Mouse (Mus musculus) stomach, embryonic 16.5 days (tissue): ENCODE measurements around the gene Dgcr2. TPM values are rescaled to one million over a fixed set of nuclear protein-coding genes. Genes with fewer than 3 reads are reported as not detected.

Experiments
- ATAC-seq: fragments of 200-750 bp; cut with Nextera tagmentation; 2 replicates; pipeline ENCODE4 v1.8.0; 2017; ENCODE audit warnings: moderate number of reproducible peaks, moderate TSS enrichment; ENCODE audit not compliant: insufficient read depth, low FRiP score
- H3K27ac ChIP-seq: fragments of 300-500 bp; sonication (generic); 2 replicates; pipeline ENCODE4 v1.5.1; 2014; ENCODE audit warnings: low read length
- H3K27me3 ChIP-seq: fragments of 300-500 bp; sonication (generic); 2 replicates; pipeline ENCODE4 v1.6.1; 2014; ENCODE audit warnings: low read length, control low read depth, mixed read lengths; ENCODE audit not compliant: control insufficient read depth, insufficient read depth
- H3K36me3 ChIP-seq: fragments of 300-500 bp; sonication (generic); 2 replicates; pipeline ENCODE4 v1.6.1; 2014; ENCODE audit warnings: low read length; ENCODE audit not compliant: control insufficient read depth, insufficient read depth
- H3K4me1 ChIP-seq: fragments of 300-500 bp; sonication (generic); 2 replicates; pipeline ENCODE4 v1.6.1; 2014; ENCODE audit warnings: low read length, control low read depth, mixed read lengths; ENCODE audit not compliant: control insufficient read depth, insufficient read depth
- H3K4me2 ChIP-seq: fragments of 300-500 bp; sonication (generic); 2 replicates; pipeline ENCODE4 v1.6.1; 2014; ENCODE audit warnings: low read depth, low read length, mixed read lengths
- H3K4me3 ChIP-seq: fragments of 300-500 bp; sonication (generic); replicated peaks from 2 replicates; pipeline ENCODE4 v1.5.1; 2014; ENCODE audit warnings: mild to moderate bottlenecking, low read length
- H3K9ac ChIP-seq: fragments of 300-500 bp; sonication (generic); 2 replicates; pipeline ENCODE4 v1.6.1; 2014; ENCODE audit warnings: low read length
- H3K9me3 ChIP-seq: fragments of 300-500 bp; sonication (generic); replicated peaks from 2 replicates; pipeline ENCODE4 v1.6.1; 2016; ENCODE audit warnings: low read length, control low read depth; ENCODE audit not compliant: control insufficient read depth
- WGBS: fragments of 180-500 bp; shearing (Covaris S2); extraction: QIAGEN DNeasy Blood & Tissue Kit; methylation state at CpG from one replicate; pipeline ENCODE4 v1.1.7; 2014; 5-methylcytosine and 5-hydroxymethylcytosine counted together
- polyA plus RNA-seq: library from polyadenylated mRNA; unstranded; fragments of >200 nt; fragmentation: Nextera tagmentation; extraction: Ambion mirVana; gene quantifications from 2 replicates; pipeline ENCODE4 v1.2.1, GENCODE M21; 2015

Gene Dgcr2
- polyA plus RNA-seq, 1 experiment from 2014 or later: 80.6 TPM

DNA sequence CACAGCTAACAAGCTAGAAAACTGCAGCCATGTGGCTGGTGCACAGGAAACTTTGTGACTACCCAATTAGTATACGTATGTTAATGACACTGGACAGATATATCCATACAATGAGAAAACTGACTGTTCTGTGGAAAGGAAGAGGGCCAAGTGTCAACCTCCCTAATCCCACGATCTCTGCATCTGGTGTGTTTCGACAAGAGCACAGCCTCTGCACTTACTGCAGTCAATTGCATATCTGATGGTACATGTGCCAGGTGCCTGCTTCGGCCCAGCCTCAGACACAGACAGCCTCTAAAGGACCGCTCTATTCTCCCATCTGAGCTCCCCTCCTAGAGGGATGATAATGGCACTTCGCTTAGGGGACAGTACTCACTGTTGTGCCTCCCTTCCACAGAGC lies 49.9 kb downstream of the Dgcr2 start:
- WGBS: 93% methylated on average over 6 of the region's 6 CpGs
- H3K27me3 ChIP-seq: no peaks in the 10 kb centered on the region
- no peaks in the 10 kb centered on the region for H3K9me3 ChIP-seq
- H3K4me1 ChIP-seq: no peaks in the 10 kb centered on the region
- H3K4me2 ChIP-seq: no peak overlapping the region
- no peak overlapping the region for H3K9ac ChIP-seq
- H3K27ac ChIP-seq: no peak overlapping the region
- ATAC-seq: no peak
- peaks cover 12% of the 10 kb centered on the region; the same call in 1 of the 2 replicates for H3K36me3 ChIP-seq
- H3K4me3 ChIP-seq: no peak overlapping the region

DNA sequence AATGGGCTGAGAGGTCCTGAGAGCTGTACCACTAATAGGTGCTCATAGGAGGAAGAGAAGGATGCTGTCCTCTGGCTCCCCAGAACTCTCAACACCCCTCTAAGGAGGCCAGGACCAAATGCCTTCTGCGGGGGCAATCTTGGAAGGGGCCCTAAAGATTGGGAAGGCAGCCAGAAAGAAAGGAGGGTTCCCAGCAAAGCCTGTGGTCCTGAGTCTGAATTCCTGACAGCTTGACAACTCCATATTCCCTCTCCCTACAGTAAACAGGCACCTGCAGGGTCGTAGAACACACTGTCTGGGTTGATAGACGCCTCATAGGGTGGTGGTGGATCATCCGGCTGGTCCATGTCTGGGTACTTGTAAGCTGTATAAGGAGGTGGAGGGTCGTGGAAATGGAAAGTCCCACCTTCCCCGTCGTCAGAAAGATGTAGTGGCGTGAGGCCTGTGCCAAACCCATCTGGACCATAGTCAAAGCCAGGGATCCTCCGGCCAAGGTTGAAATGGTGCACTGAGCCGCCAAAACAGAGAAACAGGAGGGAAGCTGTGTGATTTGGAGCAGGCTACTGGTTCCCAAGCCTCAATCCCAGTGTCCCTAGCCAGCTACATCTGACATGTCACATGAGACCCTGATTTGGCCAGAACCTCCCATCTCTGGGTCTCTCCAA lies 54.5 kb downstream of the Dgcr2 start:
- Histone ChIP-seq H3K9me3 (no peaks in the 10 kb centered on the region), H3K27ac (no peak overlapping the region), H3K9ac (no peak overlapping the region), H3K4me1 (no peaks in the 10 kb centered on the region), H3K4me2 (no peak overlapping the region), H3K27me3 (no peaks in the 10 kb centered on the region), H3K4me3 (no peak overlapping the region), H3K36me3 (peaks cover 25% of the 10 kb centered on the region)
- no peak for ATAC-seq
- 89% methylated on average over 10 of the region's 10 CpGs for WGBS

DNA sequence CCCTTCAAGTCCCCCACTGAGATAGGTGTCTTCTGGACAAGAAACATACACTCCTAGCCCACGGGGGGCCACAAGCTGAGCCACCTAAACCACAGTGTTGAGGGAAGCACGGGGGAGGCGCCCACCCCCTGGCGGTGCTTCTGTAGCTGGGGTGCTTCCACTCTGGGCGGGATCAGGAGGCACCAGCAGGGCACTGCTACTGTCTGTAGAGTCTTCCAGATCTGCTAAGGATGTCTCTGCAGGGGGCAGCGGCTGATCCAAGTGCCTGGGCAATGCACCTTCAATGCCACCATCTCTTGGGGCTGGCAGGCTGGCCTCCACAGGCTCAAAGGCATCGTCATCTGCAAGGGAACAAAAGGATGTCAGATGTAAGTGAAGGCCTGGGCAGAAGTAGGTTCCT lies 55.9 kb downstream of the Dgcr2 start:
- ATAC-seq: no peak
- Histone ChIP-seq H3K4me3 (no peak overlapping the region), H3K9ac (no peak overlapping the region), H3K27me3 (no peaks in the 10 kb centered on the region; the same call in 1 of the 2 replicates), H3K27ac (no peak overlapping the region), H3K4me1 (no peaks in the 10 kb centered on the region), H3K9me3 (no peaks in the 10 kb centered on the region), H3K4me2 (no peak overlapping the region), H3K36me3 (peaks cover 25% of the 10 kb centered on the region)
- WGBS: 91% methylated on average over 7 of the region's 7 CpGs

DNA sequence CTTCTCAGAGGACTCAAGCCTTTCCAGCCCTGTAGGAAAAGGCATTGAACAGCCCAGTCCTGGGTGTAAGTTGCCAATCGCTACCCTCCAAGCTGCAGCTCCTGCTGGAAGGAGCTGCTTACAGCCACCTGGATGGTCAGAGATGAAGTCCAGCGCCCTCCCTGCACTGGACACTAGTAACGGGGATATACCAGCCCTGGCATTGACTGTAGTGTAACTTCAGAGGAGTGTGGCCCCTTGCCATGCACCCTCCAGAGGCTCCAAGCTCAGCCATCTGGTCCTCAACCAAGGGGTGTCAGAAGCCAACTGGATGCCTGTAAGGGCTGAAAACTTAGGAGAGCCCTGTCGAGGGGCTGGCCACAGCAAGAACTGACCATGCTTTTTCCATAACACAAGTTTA lies 58.4 kb downstream of the Dgcr2 start:
- H3K9me3 ChIP-seq: no peaks in the 10 kb centered on the region
- no peak overlapping the region for H3K4me2 ChIP-seq
- peaks cover 20% of the 10 kb centered on the region for H3K27me3 ChIP-seq
- H3K4me3 ChIP-seq: no peak overlapping the region
- no peak overlapping the region for H3K27ac ChIP-seq
- H3K36me3 ChIP-seq: peaks cover 22% of the 10 kb centered on the region
- no peak overlapping the region for H3K9ac ChIP-seq
- H3K4me1 ChIP-seq: no peaks in the 10 kb centered on the region
- ATAC-seq: no peak
- 78% methylated on average over 4 of the region's 4 CpGs for WGBS

DNA sequence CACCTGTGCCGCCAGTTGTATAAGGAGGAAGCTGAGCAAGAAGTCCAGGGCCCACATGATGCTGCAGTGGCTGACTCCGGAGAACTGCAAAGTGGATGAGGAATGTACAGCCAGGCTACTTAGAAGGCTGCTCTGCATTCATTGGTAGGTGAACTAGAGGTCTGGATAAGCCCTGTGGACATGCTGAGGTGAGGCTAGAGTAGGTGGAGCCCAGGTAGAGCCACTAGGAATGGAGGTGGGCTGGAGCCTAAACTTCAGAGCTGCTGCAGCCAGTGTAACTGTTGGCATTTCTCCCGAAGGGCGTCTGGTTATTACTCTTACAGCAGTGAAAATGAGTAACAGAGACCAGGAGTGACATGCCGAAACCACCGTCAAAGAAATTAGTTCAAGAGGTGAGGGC lies 60.3 kb downstream of the Dgcr2 start, which contains the start of gene Car15:
Gene Car15, minus strand, starts transcription at position 314 of the 400 bp plus-strand sequence.
- no peak within 1 kb of the TSS for H3K4me3 ChIP-seq
- H3K27me3 ChIP-seq: peaks cover 38% of the 10 kb centered on the region
- no peak for ATAC-seq
- H3K36me3 ChIP-seq: peaks cover 13% of the 10 kb centered on the region
- no peak within 1 kb of the TSS for H3K27ac ChIP-seq
- no peaks in the 10 kb centered on the region for H3K9me3 ChIP-seq
- H3K4me2 ChIP-seq: no peak within 1 kb of the TSS
- H3K4me1 ChIP-seq: 0 out of 2 replicates have a peak, but pooled peaks cover 3% of the 10 kb centered on the region
- WGBS: 81% methylated on average over 6 of the region's 6 CpGs
- no peak within 1 kb of the TSS for H3K9ac ChIP-seq

DNA sequence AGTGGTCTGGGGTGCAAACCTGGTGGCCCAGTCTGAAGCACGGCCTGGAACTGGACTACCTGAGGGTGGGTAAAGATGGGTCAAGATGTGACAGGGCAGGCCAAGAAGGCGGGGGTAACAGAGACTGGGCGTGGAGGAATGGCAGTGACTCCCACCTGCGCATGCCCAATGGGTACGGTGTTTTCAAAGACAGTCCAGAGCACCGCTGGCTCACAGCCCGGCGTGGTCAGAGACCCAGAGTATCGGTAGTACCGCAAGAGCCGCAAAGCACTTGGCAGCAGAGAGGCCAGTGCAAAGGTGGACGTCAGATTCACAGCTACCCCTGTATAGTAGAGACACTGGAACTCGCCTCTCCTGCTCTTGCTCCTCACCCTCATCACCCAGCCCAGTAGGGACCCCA lies 62.9 kb downstream of the Dgcr2 start:
- H3K9ac ChIP-seq: no peak overlapping the region
- H3K4me1 ChIP-seq: 0 out of 2 replicates have a peak, but pooled peaks cover 5% of the 10 kb centered on the region
- H3K27me3 ChIP-seq: peaks cover 64% of the 10 kb centered on the region
- no peak overlapping the region for H3K4me2 ChIP-seq
- 50% methylated on average over 13 of the region's 13 CpGs for WGBS
- no peaks in the 10 kb centered on the region for H3K36me3 ChIP-seq
- H3K9me3 ChIP-seq: no peaks in the 10 kb centered on the region
- H3K4me3 ChIP-seq: no peak overlapping the region
- ATAC-seq: no peak
- H3K27ac ChIP-seq: no peak overlapping the region

DNA sequence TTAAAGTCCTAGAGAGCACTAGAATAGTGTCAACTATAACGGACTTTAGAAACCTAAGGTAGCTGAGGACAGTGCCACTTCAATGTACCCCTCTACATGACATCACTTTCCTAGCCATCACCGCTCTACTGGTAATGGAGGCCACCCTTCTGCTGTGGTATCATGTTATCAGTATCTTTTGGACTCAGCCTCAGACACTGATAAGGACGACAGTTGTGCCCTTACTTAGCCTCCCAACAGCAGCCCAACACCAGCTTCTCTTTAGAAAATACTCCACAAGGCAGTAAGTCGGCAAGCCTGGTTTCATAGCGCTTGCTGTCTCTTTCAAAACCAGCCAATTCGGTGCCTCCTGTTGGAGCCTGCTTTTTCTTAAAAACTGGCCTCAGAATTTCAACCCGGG lies 63.8 kb downstream of the Dgcr2 start:
- Histone ChIP-seq H3K27me3 (peaks cover 66% of the 10 kb centered on the region), H3K27ac (no peak overlapping the region), H3K4me3 (peak overlapping the region; percentile 58), H3K4me2 (no peak overlapping the region), H3K9me3 (no peaks in the 10 kb centered on the region), H3K36me3 (no peaks in the 10 kb centered on the region), H3K9ac (no peak overlapping the region), H3K4me1 (0 out of 2 replicates have a peak, but pooled peaks cover 5% of the 10 kb centered on the region)
- no peak for ATAC-seq
- 53% methylated on average over 7 of the region's 7 CpGs for WGBS

DNA sequence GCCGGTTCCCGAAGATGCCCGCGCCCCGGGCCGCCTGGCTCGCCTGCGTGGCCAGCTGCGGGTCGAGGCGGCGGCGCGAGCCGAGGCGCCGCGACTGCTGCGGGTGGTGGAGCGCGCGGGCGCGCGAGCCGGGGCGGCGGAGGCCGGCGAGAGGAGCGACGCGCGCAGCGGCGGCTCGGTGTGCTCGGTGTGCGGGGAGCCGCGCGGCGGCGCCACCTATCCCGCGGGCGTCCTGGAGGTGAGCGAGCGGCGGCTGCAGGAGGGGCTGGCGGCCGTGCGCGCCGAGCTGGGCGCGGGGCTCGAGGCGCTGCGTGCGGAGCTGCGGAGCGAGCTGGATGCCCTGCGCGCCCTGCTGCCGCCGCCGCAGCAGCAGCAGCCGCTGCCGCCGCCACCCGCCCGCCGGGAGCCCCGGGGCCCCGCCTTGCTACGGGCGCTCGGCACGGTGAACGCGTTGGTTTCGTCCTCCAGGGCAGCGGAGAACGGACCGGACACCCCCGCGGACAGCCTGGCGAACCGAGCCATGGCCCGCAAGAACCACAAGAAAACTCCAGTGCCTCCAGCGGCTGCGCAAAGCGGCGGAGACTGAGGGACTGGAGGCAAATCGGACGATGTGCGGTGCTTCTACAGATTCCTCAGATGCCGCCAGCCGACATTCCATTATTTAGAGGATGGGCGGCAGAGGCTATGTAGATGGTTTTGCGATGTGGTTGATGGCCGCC lies 64.5 kb downstream of the Dgcr2 start:
- H3K4me1 ChIP-seq: 0 out of 2 replicates have a peak, but pooled peaks cover 5% of the 10 kb centered on the region
- peak; percentile 35; the same call in 1 of the 2 replicates for ATAC-seq
- WGBS: under 1% methylated on average over 87 of the region's 103 CpGs
- no peaks in the 10 kb centered on the region for H3K9me3 ChIP-seq
- no peaks in the 10 kb centered on the region for H3K36me3 ChIP-seq
- no peak overlapping the region for H3K27ac ChIP-seq
- peaks cover 66% of the 10 kb centered on the region for H3K27me3 ChIP-seq
- peak overlapping the region; percentile 99 for H3K4me2 ChIP-seq
- H3K4me3 ChIP-seq: peak overlapping the region; percentile 58
- H3K9ac ChIP-seq: peak overlapping the region; percentile 68

DNA sequence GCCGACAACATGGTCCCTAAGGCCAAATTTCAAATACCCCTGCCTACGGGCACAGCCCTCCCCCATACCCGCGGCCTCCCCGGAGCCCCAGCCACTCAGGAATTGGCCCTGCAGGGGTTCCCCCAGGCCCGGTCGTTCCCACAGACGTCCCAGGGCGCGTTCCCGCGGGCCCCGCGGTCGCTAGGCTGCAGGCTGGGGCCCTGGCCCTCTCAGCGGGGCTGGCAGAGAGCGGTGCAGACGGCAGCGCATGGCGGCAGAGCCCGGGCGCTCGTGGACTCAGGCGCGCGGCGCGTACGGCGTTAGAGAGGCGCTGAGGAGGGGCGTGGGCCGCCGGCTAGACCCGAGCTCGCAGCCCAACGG lies 65.1 kb downstream of the Dgcr2 start:
- Histone ChIP-seq H3K9me3 (no peaks in the 10 kb centered on the region), H3K4me3 (peak overlapping the region; percentile 58), H3K4me1 (0 out of 2 replicates have a peak, but pooled peaks cover 5% of the 10 kb centered on the region), H3K27ac (no peak overlapping the region), H3K9ac (peak overlapping the region; percentile 68), H3K4me2 (peak overlapping the region; percentile 99), H3K36me3 (no peaks in the 10 kb centered on the region), H3K27me3 (peaks cover 66% of the 10 kb centered on the region)
- under 1% methylated on average over 37 of the region's 37 CpGs for WGBS
- peak; percentile 11; the same call in 1 of the 2 replicates for ATAC-seq
